Mouse (Mus musculus) lung, embryonic 14.5 days (tissue): ENCODE measurements at regions not wholly inside any gene's neighbourhood (a gene's known extent, or its start where the extent isn't known, plus 50 kb on each side); places are given as distances from the start of the nearest gene placed in this dataset.

Experiments
- ATAC-seq: fragments of 200-750 bp; cut with Nextera tagmentation; 2 replicates; pipeline ENCODE4 v1.8.0; 2017; ENCODE audit warnings: mild to moderate bottlenecking, moderate TSS enrichment, moderate library complexity; ENCODE audit not compliant: insufficient read depth
- DNase-seq: peaks from one replicate; pipeline ENCODE4 v3.0.0-alpha.2; 2015
- H3K27ac ChIP-seq: fragments of 300-500 bp; sonication (generic); 2 replicates; pipeline ENCODE4 v1.5.1; 2014; ENCODE audit warnings: low read depth, mild to moderate bottlenecking, moderate library complexity
- H3K27me3 ChIP-seq: fragments of 300-500 bp; sonication (generic); 2 replicates; pipeline ENCODE4 v1.6.1; 2014; ENCODE audit warnings: low read length, control low read depth; ENCODE audit not compliant: insufficient read depth
- H3K36me3 ChIP-seq: fragments of 300-500 bp; sonication (generic); 2 replicates; pipeline ENCODE4 v1.6.1; 2014; ENCODE audit warnings: control low read depth; ENCODE audit not compliant: insufficient read depth
- H3K4me1 ChIP-seq: fragments of 300-500 bp; sonication (generic); 2 replicates; pipeline ENCODE4 v1.6.1; 2014; ENCODE audit warnings: antibody characterized with exemption, control low read depth; ENCODE audit not compliant: insufficient read depth
- H3K4me2 ChIP-seq: fragments of 300-500 bp; sonication (generic); 2 replicates; pipeline ENCODE4 v1.6.1; 2014; ENCODE audit warnings: mild to moderate bottlenecking
- H3K4me3 ChIP-seq: fragments of 300-500 bp; sonication (generic); 2 replicates; pipeline ENCODE4 v1.5.1; 2014; ENCODE audit warnings: low read depth, low read length
- H3K9ac ChIP-seq: fragments of 300-500 bp; sonication (generic); 2 replicates; pipeline ENCODE4 v1.6.1; 2014
- H3K9me3 ChIP-seq: fragments of 300-500 bp; sonication (generic); 2 replicates; pipeline ENCODE4 v1.6.1; 2016; ENCODE audit warnings: low read depth, low read length, control low read depth
- CTCF ChIP-seq: IDR thresholded peaks from 2 replicates; pipeline ENCODE4 v1.5.1; 2016; ENCODE audit warnings: antibody characterized with exemption, low read depth
- WGBS: fragments of 180-500 bp; shearing (Covaris S2); extraction: QIAGEN DNeasy Blood & Tissue Kit; methylation state at CpG from one replicate; pipeline ENCODE4 v1.1.7; 2014; 5-methylcytosine and 5-hydroxymethylcytosine counted together

DNA sequence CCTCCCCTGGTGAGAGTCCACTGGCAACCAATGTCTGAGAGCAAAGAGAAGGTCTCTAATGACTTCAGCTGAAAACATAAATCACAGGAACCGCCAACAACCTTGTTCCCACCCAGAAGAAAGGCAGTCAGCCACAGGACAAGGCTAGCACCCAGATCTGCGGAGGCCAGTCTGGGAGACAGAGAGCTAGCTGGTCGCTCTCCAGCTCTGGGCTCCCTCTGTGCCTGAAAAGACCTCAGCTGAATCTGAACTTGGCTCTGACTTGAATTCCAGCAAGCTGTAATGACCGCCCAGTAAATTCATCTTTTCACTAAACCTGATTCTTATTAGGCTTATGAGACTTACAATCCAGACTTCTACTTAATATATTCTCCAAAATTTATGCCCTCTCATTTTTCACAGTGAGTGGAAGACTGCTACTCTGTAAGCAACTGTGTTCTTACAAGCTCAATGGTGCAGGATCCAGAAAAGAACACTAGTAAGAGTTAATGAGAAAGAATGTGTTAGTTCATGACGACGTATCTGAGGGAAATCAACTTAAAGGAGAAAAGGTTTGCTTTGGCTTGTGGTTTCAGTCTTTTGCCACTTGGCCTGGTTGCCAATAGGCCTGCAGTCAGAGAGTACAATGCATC lies 119.2 kb downstream of the Snx18 start:
- H3K36me3 ChIP-seq = no peaks in the 10 kb centered on the region
- ATAC-seq = no peak
- H3K9ac ChIP-seq = no peak overlapping the region
- H3K27ac ChIP-seq = 0 out of 2 replicates have a peak overlapping the region, but pooled peaks have one; percentile 24
- no peaks in the 10 kb centered on the region for H3K27me3 ChIP-seq
- H3K4me2 ChIP-seq = no peak overlapping the region
- H3K9me3 ChIP-seq = no peaks in the 10 kb centered on the region
- no peak for DNase-seq
- 62% methylated on average over 6 of the region's 6 CpGs for WGBS
- 0 out of 2 replicates have a peak, but pooled peaks cover 3% of the 10 kb centered on the region for H3K4me1 ChIP-seq
- H3K4me3 ChIP-seq = no peak overlapping the region
- no peak for TF ChIP-seq CTCF

DNA sequence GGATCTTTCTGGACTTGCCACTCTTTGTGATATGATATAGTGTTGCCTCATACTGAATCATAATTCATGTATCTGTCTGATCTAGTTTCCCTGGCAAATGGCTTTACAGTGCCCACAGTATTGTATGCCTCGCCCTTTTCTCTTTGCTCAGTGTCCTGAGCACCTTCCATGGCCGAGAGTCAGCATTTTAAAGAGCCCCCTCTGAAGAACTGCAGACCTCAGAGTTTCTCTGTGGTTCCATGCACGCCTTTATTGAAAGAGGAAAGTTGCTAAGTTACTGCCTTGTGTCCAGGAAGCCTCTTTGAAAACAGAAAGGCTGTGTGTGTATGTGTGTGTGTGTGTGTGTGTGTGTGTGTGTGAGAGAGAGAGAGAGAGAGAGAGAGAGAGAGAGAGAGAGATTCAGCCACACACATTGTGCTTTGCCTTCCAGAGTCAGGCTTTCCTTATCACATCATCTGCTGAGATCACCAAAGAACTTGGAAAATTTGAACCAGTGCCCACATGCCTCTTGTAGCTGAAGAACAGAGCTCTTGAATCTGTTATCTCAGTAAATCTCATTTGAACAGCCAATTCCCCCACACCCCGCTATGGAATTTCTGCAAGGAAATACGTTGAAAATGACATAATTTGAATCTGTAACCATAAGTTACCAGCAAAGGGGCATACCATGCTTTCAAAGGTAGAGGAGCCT lies 122.6 kb downstream of the Snx18 start:
- WGBS = 46% methylated on average over 5 of the region's 5 CpGs
- ATAC-seq = peak; percentile 72; the same call in 1 of the 2 replicates
- Histone ChIP-seq H3K27ac (peak overlapping the region; percentile 68), H3K36me3 (no peaks in the 10 kb centered on the region), H3K4me3 (no peak overlapping the region), H3K4me1 (0 out of 2 replicates have a peak, but pooled peaks cover 3% of the 10 kb centered on the region), H3K4me2 (no peak overlapping the region), H3K9ac (no peak overlapping the region), H3K9me3 (no peaks in the 10 kb centered on the region), H3K27me3 (no peaks in the 10 kb centered on the region)
- peak; percentile 86 for DNase-seq
- TF ChIP-seq CTCF = no peak

DNA sequence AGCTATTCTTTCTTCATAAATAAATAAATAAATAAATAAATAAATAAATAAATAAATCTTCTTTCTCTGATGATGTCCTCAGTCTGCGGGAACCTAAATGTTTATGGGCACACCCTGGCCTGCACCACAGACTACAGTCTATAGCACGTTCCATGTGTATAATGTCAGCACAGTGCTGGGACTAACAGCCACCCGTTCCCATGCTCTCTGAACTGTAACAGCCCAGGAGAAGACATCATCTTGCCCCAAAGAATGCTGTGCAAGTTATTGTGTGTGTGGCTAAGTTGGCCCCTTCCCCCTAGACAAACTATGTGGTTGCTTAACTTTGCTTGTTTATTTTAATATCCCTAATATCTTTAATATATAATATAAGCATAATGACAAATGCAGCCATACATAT lies 123.2 kb downstream of the Snx18 start:
- Histone ChIP-seq H3K36me3 (no peaks in the 10 kb centered on the region), H3K27me3 (no peaks in the 10 kb centered on the region), H3K27ac (0 out of 2 replicates have a peak overlapping the region, but pooled peaks have one; percentile 16), H3K4me3 (no peak overlapping the region), H3K9ac (no peak overlapping the region), H3K9me3 (no peaks in the 10 kb centered on the region), H3K4me2 (no peak overlapping the region), H3K4me1 (0 out of 2 replicates have a peak, but pooled peaks cover 8% of the 10 kb centered on the region)
- DNase-seq (no peak), ATAC-seq (peak; percentile 57; the same call in 1 of the 2 replicates)
- TF ChIP-seq CTCF = no peak
- 75% methylated on average over 3 of the region's 3 CpGs for WGBS

- no peak overlapping the region for H3K4me3 ChIP-seq
- no peaks in the 10 kb centered on the region for H3K27me3 ChIP-seq
- H3K27ac ChIP-seq = no peak overlapping the region
- H3K4me1 ChIP-seq = 0 out of 2 replicates have a peak, but pooled peaks cover 8% of the 10 kb centered on the region
- DNase-seq (no peak), ATAC-seq (no peak)
- no peak for TF ChIP-seq CTCF
- H3K36me3 ChIP-seq = no peaks in the 10 kb centered on the region
- no peak overlapping the region for H3K9ac ChIP-seq
- 66% methylated on average over 5 of the region's 5 CpGs for WGBS
- H3K9me3 ChIP-seq = no peaks in the 10 kb centered on the region
- H3K4me2 ChIP-seq = no peak overlapping the region
Observed at GRCm38 (mm10) chr13:113494688-113495087, 123.7 kb downstream of the Snx18 start.

- no peak for TF ChIP-seq CTCF
- no peaks in the 10 kb centered on the region for H3K27me3 ChIP-seq
- H3K9me3 ChIP-seq = no peaks in the 10 kb centered on the region
- 0 out of 2 replicates have a peak, but pooled peaks cover 8% of the 10 kb centered on the region for H3K4me1 ChIP-seq
- peak; percentile 39 for DNase-seq
- no peak overlapping the region for H3K4me2 ChIP-seq
- H3K36me3 ChIP-seq = no peaks in the 10 kb centered on the region
- ATAC-seq = peak; percentile 30; the same call in 1 of the 2 replicates
- H3K4me3 ChIP-seq = no peak overlapping the region
- no peak overlapping the region for H3K27ac ChIP-seq
- no peak overlapping the region for H3K9ac ChIP-seq
- 53% methylated on average over 6 of the region's 6 CpGs for WGBS
Observed at GRCm38 (mm10) chr13:113489951-113490822, 128.2 kb downstream of the Snx18 start.

DNA sequence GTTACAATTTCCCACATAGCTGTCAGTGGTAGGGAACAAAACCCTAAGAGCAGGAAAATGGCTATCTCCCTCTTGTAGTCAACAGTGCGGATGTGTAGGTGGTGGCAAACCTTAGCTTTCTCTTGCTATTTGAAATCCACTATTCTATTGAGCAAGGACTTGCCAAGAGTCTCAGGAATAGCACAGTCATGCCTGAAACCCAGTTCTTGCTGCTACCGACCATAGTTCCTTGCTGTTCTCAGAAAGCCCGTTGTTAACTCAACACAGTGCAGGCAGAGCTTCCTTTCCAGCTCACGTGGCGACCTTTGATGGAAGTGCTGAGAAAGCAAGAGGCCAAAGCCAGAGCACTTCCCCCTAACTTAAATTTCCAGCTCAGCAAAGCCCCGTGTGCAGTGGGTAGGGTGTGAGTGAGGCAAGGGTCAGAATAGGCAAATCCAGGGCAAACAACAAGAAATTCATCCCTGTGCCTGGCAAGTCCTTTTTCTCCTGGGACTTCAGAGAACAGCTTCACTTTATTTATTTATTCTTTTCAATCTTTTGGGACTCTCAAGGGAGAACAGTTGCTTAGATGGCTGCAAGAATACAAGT lies 131.9 kb downstream of the Snx18 start:
- Histone ChIP-seq H3K36me3 (no peaks in the 10 kb centered on the region), H3K4me2 (no peak overlapping the region), H3K9me3 (no peaks in the 10 kb centered on the region), H3K9ac (no peak overlapping the region), H3K4me3 (no peak overlapping the region), H3K27ac (no peak overlapping the region), H3K27me3 (no peaks in the 10 kb centered on the region), H3K4me1 (0 out of 2 replicates have a peak, but pooled peaks cover 10% of the 10 kb centered on the region)
- TF ChIP-seq CTCF = no peak
- WGBS = 59% methylated on average over 6 of the region's 6 CpGs
- no peak for ATAC-seq
- no peak for DNase-seq
